ENCODE assay signal across 8 mouse cellular contexts in the genomic region with DNA sequence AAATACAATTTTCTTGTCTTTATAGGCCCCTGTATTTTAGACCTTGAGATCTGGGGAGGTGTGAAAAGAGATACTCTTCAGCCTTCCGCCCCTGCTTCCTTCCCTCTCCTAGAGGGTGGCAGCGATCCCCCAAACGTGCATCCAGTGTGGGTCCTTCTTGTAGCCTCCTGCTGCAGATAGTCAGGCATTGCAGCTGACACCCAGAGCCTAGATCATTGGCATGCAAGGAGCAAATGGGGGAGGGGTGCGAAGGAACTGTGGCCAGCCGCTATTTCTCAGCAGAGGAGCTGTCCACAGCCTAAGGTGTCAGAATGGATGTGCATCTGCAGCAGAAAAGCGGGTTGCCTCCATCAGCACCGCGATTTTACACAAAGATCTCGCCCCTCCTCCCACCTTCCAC.
DNase-seq lines count a peak whose midpoint lies in the region; ATAC-seq lines count a peak whose summit lies in the region.

No protein-coding gene starts in this region.

- no peak overlapping the region for H3K27ac ChIP-seq in embryonic facial prominence, embryonic 10.5 days (replicated peaks)
- H3K27ac ChIP-seq in hindbrain, embryonic 10.5 days = peak overlapping the region; percentile 47

- peaks cover 11% of the 10 kb centered on the region for H3K4me1 ChIP-seq in embryonic facial prominence, embryonic 10.5 days
- H3K4me1 ChIP-seq in hindbrain, embryonic 10.5 days (replicated peaks) = peaks cover 6% of the 10 kb centered on the region

- ATAC-seq in monocyte, adult 5-6 weeks (replicated peaks; ENCODE audit: insufficient number of reproducible peaks, low FRiP score, low TSS enrichment, poor library complexity, severe bottlenecking) = 0 out of 2 replicates have a peak, but pooled peaks have one; percentile 35

- DNase-seq in left cerebral cortex, adult 18-20 months (ENCODE audit: low spot score in 2 of 2) = peak; percentile 32 to 35
- DNase-seq in left cerebral cortex, adult 11 months (ENCODE audit: low spot score) = no peak
- DNase-seq in embryonic facial prominence, embryonic 10.5 days (ENCODE audit: low spot score) = peak; percentile 62
- peak; percentile 68 for DNase-seq in hindbrain, embryonic 10.5 days (ENCODE audit: low spot score)
- DNase-seq in T-cell, adult 2 months (ENCODE audit: low spot score) = no peak
- no peak for DNase-seq in liver
- DNase-seq in adrenal gland, postnatal 36 days = no peak

- no peak overlapping the region for H3K4me3 ChIP-seq in embryonic facial prominence, embryonic 10.5 days
- H3K4me3 ChIP-seq in hindbrain, embryonic 10.5 days = 0 out of 2 replicates have a peak overlapping the region, but pooled peaks have one; percentile 11

- 6% methylated on average over 9 of the region's 9 CpGs for WGBS in embryonic facial prominence, embryonic 10.5 days
- WGBS in hindbrain, embryonic 10.5 days = 9% methylated on average over 9 of the region's 9 CpGs

- H3K36me3 ChIP-seq in embryonic facial prominence, embryonic 10.5 days (replicated peaks) = no peaks in the 10 kb centered on the region
- H3K36me3 ChIP-seq in hindbrain, embryonic 10.5 days = no peaks in the 10 kb centered on the region

- H3K27me3 ChIP-seq in embryonic facial prominence, embryonic 10.5 days (replicated peaks; ENCODE audit: low read depth, poor library complexity, severe bottlenecking) = no peaks in the 10 kb centered on the region
- no peaks in the 10 kb centered on the region for H3K27me3 ChIP-seq in hindbrain, embryonic 10.5 days (ENCODE audit: insufficient read depth, poor library complexity, severe bottlenecking)

- no peaks in the 10 kb centered on the region for H3K9me3 ChIP-seq in embryonic facial prominence, embryonic 10.5 days
- H3K9me3 ChIP-seq in hindbrain, embryonic 10.5 days = no peaks in the 10 kb centered on the region

Comparison
In these comparisons a context has a peak if more than half of its experiments do, and no peak if none do; other contexts are left out.
1. DNase-seq: peak in left cerebral cortex, adult 18-20 months (2 of 2), embryonic facial prominence, embryonic 10.5 days (single experiment) and hindbrain, embryonic 10.5 days (single experiment); none in left cerebral cortex, adult 11 months (single experiment), T-cell, adult 2 months (single experiment), liver (single experiment) and adrenal gland, postnatal 36 days (0 of 2).